Mouse (Mus musculus): ENCODE data around the gene Hyou1. TPM values are rescaled to one million over a fixed set of nuclear protein-coding genes. Genes with fewer than 3 reads are reported as not detected.
"Not testable (repeated sequence)": the region's sequence is repeated elsewhere in the genome, so short reads cannot be mapped to it uniquely, and the experiment has no call there.

Hyou1 gene
- polyA plus RNA-seq, 1 experiment from 2014 or later = 14.6 TPM

DNA sequence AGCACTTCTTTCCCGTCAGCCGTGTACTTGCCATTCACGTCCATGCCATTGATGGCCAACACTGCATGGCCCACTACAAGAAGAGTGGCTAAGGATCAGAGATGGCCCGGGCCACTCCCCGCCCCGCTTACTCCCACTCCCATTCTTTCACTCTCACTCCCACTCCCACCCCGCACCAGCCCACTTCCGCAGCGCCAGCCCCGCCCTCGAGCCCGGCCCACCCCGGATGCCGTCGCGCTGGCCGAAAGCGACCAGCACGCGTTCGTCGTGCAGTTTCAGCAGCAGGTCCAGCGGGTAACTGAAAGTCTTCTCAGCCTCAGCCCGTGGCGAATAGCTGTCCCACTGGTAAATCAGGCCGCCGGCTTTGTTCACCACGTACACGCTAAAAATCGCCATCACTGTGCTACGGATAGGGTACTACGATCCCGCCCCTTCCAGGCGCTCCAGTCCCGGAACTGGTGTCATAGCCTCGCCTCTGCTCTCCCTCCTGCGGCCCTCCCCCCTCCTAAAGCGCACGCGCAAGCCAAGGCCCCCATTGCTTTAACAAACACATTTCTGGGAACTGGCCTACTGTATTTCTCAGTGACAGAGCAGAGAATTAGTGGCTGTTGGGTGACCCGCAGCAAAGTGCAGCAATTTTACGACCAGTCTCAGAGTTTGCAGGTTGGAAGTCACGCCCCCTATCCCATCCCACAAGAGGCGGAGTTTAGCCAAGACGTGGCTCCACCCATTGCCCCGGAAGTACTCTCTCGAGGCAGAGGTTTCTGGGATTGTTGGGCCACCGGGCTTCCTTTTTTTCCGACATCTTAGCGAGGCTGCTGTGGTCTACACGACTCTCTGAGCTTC lies 27.8 kb downstream of the Hyou1 start, which contains the start of the genes Rps25 and Trappc4:
Rps25 (plus strand) TSS at position 234 of the 846 bp plus-strand sequence.
Trappc4 (minus strand) TSS at position 695 of the 846 bp plus-strand sequence.
- Histone ChIP-seq H3K9ac (ENCODE audit: low read length) (peak within 1 kb of the TSS; percentile 89), H3K4me3 (ENCODE audit: low read length) (peak within 1 kb of the TSS; percentile 76), H3K4me1 (ENCODE audit: control insufficient read depth, insufficient read depth, low read length) (peaks cover 19% of the 10 kb centered on the region), H3K36me3 (ENCODE audit: control insufficient read depth, insufficient read depth) (peaks cover 62% of the 10 kb centered on the region), H3K4me2 (ENCODE audit: low read depth, low read length) (peak within 1 kb of the TSS; percentile 80), H3K27me3 (ENCODE audit: control insufficient read depth, insufficient read depth, low read length) (no peaks in the 10 kb centered on the region), H3K27ac (ENCODE audit: low read length) (peak within 1 kb of the TSS; percentile 94), H3K9me3 (replicated peaks; ENCODE audit: control insufficient read depth, low read length) (no peaks in the 10 kb centered on the region)
- peak; percentile 94 for ATAC-seq (replicated peaks; ENCODE audit: extremely low read depth, insufficient read depth, low FRiP score)
- under 1% methylated on average over 51 of the region's 51 CpGs for WGBS

- Histone ChIP-seq H3K9ac (ENCODE audit: low read length) (peak overlapping the region; percentile 89), H3K4me1 (ENCODE audit: control insufficient read depth, insufficient read depth, low read length) (peaks cover 19% of the 10 kb centered on the region), H3K27me3 (ENCODE audit: control insufficient read depth, insufficient read depth, low read length) (no peaks in the 10 kb centered on the region), H3K4me2 (ENCODE audit: low read depth, low read length) (peak overlapping the region; percentile 80), H3K4me3 (ENCODE audit: low read length) (peak overlapping the region; percentile 76), H3K27ac (ENCODE audit: low read length) (peak overlapping the region; percentile 94), H3K36me3 (ENCODE audit: control insufficient read depth, insufficient read depth) (peaks cover 58% of the 10 kb centered on the region), H3K9me3 (replicated peaks; ENCODE audit: control insufficient read depth, low read length) (no peaks in the 10 kb centered on the region)
- no peak; the same call in 1 of the 2 replicates for ATAC-seq (replicated peaks; ENCODE audit: extremely low read depth, insufficient read depth, low FRiP score)
- WGBS = under 1% methylated on average over 24 of the region's 24 CpGs
Measured at GRCm38 (mm10) chr9:44407752-44408097, 28.4 kb downstream of the Hyou1 start.

- H3K9me3 ChIP-seq (replicated peaks; ENCODE audit: control insufficient read depth, low read length); H3K27ac ChIP-seq (ENCODE audit: low read length); ATAC-seq (replicated peaks; ENCODE audit: extremely low read depth, insufficient read depth, low FRiP score); H3K27me3 ChIP-seq (ENCODE audit: control insufficient read depth, insufficient read depth, low read length); H3K9ac ChIP-seq (ENCODE audit: low read length): not testable (repeated sequence)
- H3K4me1 ChIP-seq (ENCODE audit: control insufficient read depth, insufficient read depth, low read length) = peaks cover 19% of the 10 kb centered on the region
- H3K4me2 ChIP-seq (ENCODE audit: low read depth, low read length) = peak overlapping the region; percentile 80
- WGBS = 71% methylated on average over 9 of the region's 9 CpGs
- H3K4me3 ChIP-seq (ENCODE audit: low read length) = peak overlapping the region; percentile 76
- H3K36me3 ChIP-seq (ENCODE audit: control insufficient read depth, insufficient read depth) = peaks cover 59% of the 10 kb centered on the region
Measured at GRCm38 (mm10) chr9:44408693-44409092, 29.4 kb downstream of the Hyou1 start.

GRCm38 (mm10) chr9:44410647-44411336 lies 31.5 kb downstream of the Hyou1 start:
- peaks cover 55% of the 10 kb centered on the region for H3K36me3 ChIP-seq (ENCODE audit: control insufficient read depth, insufficient read depth)
- ATAC-seq (replicated peaks; ENCODE audit: extremely low read depth, insufficient read depth, low FRiP score) = no peak

GRCm38 (mm10) chr9:44411601-44412130 lies 32.4 kb downstream of the Hyou1 start:
- Histone ChIP-seq H3K36me3 (ENCODE audit: control insufficient read depth, insufficient read depth) (peaks cover 55% of the 10 kb centered on the region), H3K27me3 (ENCODE audit: control insufficient read depth, insufficient read depth, low read length) (no peaks in the 10 kb centered on the region), H3K4me1 (ENCODE audit: control insufficient read depth, insufficient read depth, low read length) (peaks cover 13% of the 10 kb centered on the region), H3K4me3 (ENCODE audit: low read length) (no peak overlapping the region), H3K9me3 (replicated peaks; ENCODE audit: control insufficient read depth, low read length) (no peaks in the 10 kb centered on the region), H3K9ac (ENCODE audit: low read length) (no peak overlapping the region), H3K27ac (ENCODE audit: low read length) (no peak overlapping the region), H3K4me2 (ENCODE audit: low read depth, low read length) (no peak overlapping the region)
- no peak for ATAC-seq (replicated peaks; ENCODE audit: extremely low read depth, insufficient read depth, low FRiP score)
- WGBS = 91% methylated on average over 1 of the region's 1 CpGs

More at GRCm38 (mm10) chr9:44410647-44411336, 31.5 kb downstream of the Hyou1 start:
- Histone ChIP-seq H3K4me2 (ENCODE audit: low read depth, low read length) (no peak overlapping the region), H3K9me3 (replicated peaks; ENCODE audit: control insufficient read depth, low read length) (no peaks in the 10 kb centered on the region), H3K4me3 (ENCODE audit: low read length) (no peak overlapping the region), H3K4me1 (ENCODE audit: control insufficient read depth, insufficient read depth, low read length) (peaks cover 15% of the 10 kb centered on the region), H3K27me3 (ENCODE audit: control insufficient read depth, insufficient read depth, low read length) (no peaks in the 10 kb centered on the region), H3K27ac (ENCODE audit: low read length) (no peak overlapping the region), H3K9ac (ENCODE audit: low read length) (no peak overlapping the region)
- 88% methylated on average over 2 of the region's 2 CpGs for whole genome bisulfite sequencing

- Histone ChIP-seq H3K4me2 (ENCODE audit: low read depth, low read length) (no peak overlapping the region), H3K27ac (ENCODE audit: low read length) (no peak overlapping the region), H3K9me3 (replicated peaks; ENCODE audit: control insufficient read depth, low read length) (no peaks in the 10 kb centered on the region), H3K27me3 (ENCODE audit: control insufficient read depth, insufficient read depth, low read length) (no peaks in the 10 kb centered on the region), H3K4me1 (ENCODE audit: control insufficient read depth, insufficient read depth, low read length) (peaks cover 17% of the 10 kb centered on the region), H3K9ac (ENCODE audit: low read length) (no peak overlapping the region), H3K4me3 (ENCODE audit: low read length) (no peak overlapping the region), H3K36me3 (ENCODE audit: control insufficient read depth, insufficient read depth) (peaks cover 55% of the 10 kb centered on the region)
- WGBS = 65% methylated on average over 4 of the region's 4 CpGs
- no peak for ATAC-seq (replicated peaks; ENCODE audit: extremely low read depth, insufficient read depth, low FRiP score)
Measured at GRCm38 (mm10) chr9:44412306-44412705, 33.0 kb downstream of the Hyou1 start.

GRCm38 (mm10) chr9:44412781-44413180 lies 33.5 kb downstream of the Hyou1 start:
- H3K27me3 ChIP-seq (ENCODE audit: control insufficient read depth, insufficient read depth, low read length) = no peaks in the 10 kb centered on the region
- H3K9ac ChIP-seq (ENCODE audit: low read length) = no peak overlapping the region
- no peak overlapping the region for H3K4me2 ChIP-seq (ENCODE audit: low read depth, low read length)
- H3K9me3 ChIP-seq (replicated peaks; ENCODE audit: control insufficient read depth, low read length) = no peaks in the 10 kb centered on the region
- no peak for ATAC-seq (replicated peaks; ENCODE audit: extremely low read depth, insufficient read depth, low FRiP score)
- H3K36me3 ChIP-seq (ENCODE audit: control insufficient read depth, insufficient read depth) = peaks cover 55% of the 10 kb centered on the region
- no peak overlapping the region for H3K4me3 ChIP-seq (ENCODE audit: low read length)
- H3K4me1 ChIP-seq (ENCODE audit: control insufficient read depth, insufficient read depth, low read length) = peaks cover 19% of the 10 kb centered on the region
- 65% methylated on average over 2 of the region's 2 CpGs for WGBS
- no peak overlapping the region for H3K27ac ChIP-seq (ENCODE audit: low read length)

- Histone ChIP-seq H3K9me3 (replicated peaks; ENCODE audit: control insufficient read depth, low read length) (no peaks in the 10 kb centered on the region), H3K9ac (ENCODE audit: low read length) (peak overlapping the region; percentile 97), H3K4me1 (ENCODE audit: control insufficient read depth, insufficient read depth, low read length) (peaks cover 11% of the 10 kb centered on the region), H3K4me3 (ENCODE audit: low read length) (peak overlapping the region; percentile 98), H3K27ac (ENCODE audit: low read length) (peak overlapping the region; percentile 76), H3K27me3 (ENCODE audit: control insufficient read depth, insufficient read depth, low read length) (no peaks in the 10 kb centered on the region), H3K36me3 (ENCODE audit: control insufficient read depth, insufficient read depth) (peaks cover 20% of the 10 kb centered on the region; the same call in 1 of the 2 replicates), H3K4me2 (ENCODE audit: low read depth, low read length) (peak overlapping the region; percentile 97)
- peak; percentile 38; the same call in 1 of the 2 replicates for ATAC-seq (replicated peaks; ENCODE audit: extremely low read depth, insufficient read depth, low FRiP score)
- WGBS = 6% methylated on average over 26 of the region's 26 CpGs
Measured at GRCm38 (mm10) chr9:44417156-44417891, 38.0 kb downstream of the Hyou1 start.

Measured in heart, embryonic 16.5 days (tissue).